Mouse (Mus musculus): ENCODE measurements around the gene Plekhh3. TPM values are rescaled to one million over a fixed set of nuclear protein-coding genes. Genes with fewer than 3 reads are reported as not detected.

Plekhh3 gene
- polyA plus RNA-seq, 1 experiment from 2014 or later: 1.1 TPM

- no peaks in the 10 kb centered on the region for H3K9me3 ChIP-seq (replicated peaks)
- no peaks in the 10 kb centered on the region for H3K27me3 ChIP-seq
- peaks cover 39% of the 10 kb centered on the region for H3K4me1 ChIP-seq (replicated peaks)
- DNase-seq (no peak), ATAC-seq (ENCODE audit: low read depth) (no peak)
- H3K36me3 ChIP-seq: peaks cover 34% of the 10 kb centered on the region
- no peak overlapping the region for H3K4me2 ChIP-seq
- H3K9ac ChIP-seq: 0 out of 2 replicates have a peak overlapping the region, but pooled peaks have one; percentile 8
- H3K27ac ChIP-seq: peak overlapping the region; percentile 11; the same call in 1 of the 2 replicates
- H3K4me3 ChIP-seq (replicated peaks): no peak overlapping the region
- WGBS (ENCODE audit: insufficient replicate concordance): 71% methylated on average over 5 of the region's 5 CpGs
These were observed 23.0 kb upstream of the Plekhh3 start for GRCm38 (mm10) chr11:101194137-101194536.

- H3K36me3 ChIP-seq: peaks cover 24% of the 10 kb centered on the region
- 83% methylated on average over 7 of the region's 7 CpGs for WGBS (ENCODE audit: insufficient replicate concordance)
- H3K9ac ChIP-seq: no peak overlapping the region
- no peak overlapping the region for H3K27ac ChIP-seq
- ATAC-seq (ENCODE audit: low read depth) (no peak), DNase-seq (no peak)
- H3K27me3 ChIP-seq: no peaks in the 10 kb centered on the region
- H3K4me1 ChIP-seq (replicated peaks): peaks cover 41% of the 10 kb centered on the region
- H3K9me3 ChIP-seq (replicated peaks): no peaks in the 10 kb centered on the region
- no peak overlapping the region for H3K4me2 ChIP-seq
- no peak overlapping the region for H3K4me3 ChIP-seq (replicated peaks)
These were observed 21.9 kb upstream of the Plekhh3 start for GRCm38 (mm10) chr11:101193076-101193475.

GRCm38 (mm10) chr11:101192646-101193045 is 21.5 kb upstream of the Plekhh3 start:
- DNase-seq (no peak), ATAC-seq (ENCODE audit: low read depth) (no peak)
- Histone ChIP-seq H3K4me2 (no peak overlapping the region), H3K9me3 (replicated peaks) (no peaks in the 10 kb centered on the region), H3K4me1 (replicated peaks) (peaks cover 42% of the 10 kb centered on the region), H3K4me3 (replicated peaks) (no peak overlapping the region), H3K27ac (no peak overlapping the region), H3K27me3 (no peaks in the 10 kb centered on the region), H3K9ac (no peak overlapping the region), H3K36me3 (peaks cover 19% of the 10 kb centered on the region)
- WGBS (ENCODE audit: insufficient replicate concordance): 90% methylated on average over 6 of the region's 6 CpGs

GRCm38 (mm10) chr11:101191919-101192470 is 20.8 kb upstream of the Plekhh3 start:
- H3K4me2 ChIP-seq: no peak overlapping the region
- DNase-seq: no peak
- H3K4me1 ChIP-seq (replicated peaks): peaks cover 42% of the 10 kb centered on the region
- no peak for ATAC-seq (ENCODE audit: low read depth)
- no peaks in the 10 kb centered on the region for H3K9me3 ChIP-seq (replicated peaks)
- no peak overlapping the region for H3K4me3 ChIP-seq (replicated peaks)
- H3K27ac ChIP-seq: peak overlapping the region; percentile 96
- 79% methylated on average over 4 of the region's 4 CpGs for whole genome bisulfite sequencing (ENCODE audit: insufficient replicate concordance)
- no peak overlapping the region for H3K9ac ChIP-seq
- H3K36me3 ChIP-seq: peaks cover 15% of the 10 kb centered on the region
- no peaks in the 10 kb centered on the region for H3K27me3 ChIP-seq

GRCm38 (mm10) chr11:101190913-101191907 is 20.1 kb upstream of the Plekhh3 start:
- Histone ChIP-seq H3K4me1 (replicated peaks) (peaks cover 44% of the 10 kb centered on the region), H3K36me3 (peaks cover 7% of the 10 kb centered on the region; the same call in 1 of the 2 replicates), H3K4me3 (replicated peaks) (no peak overlapping the region), H3K27me3 (no peaks in the 10 kb centered on the region), H3K27ac (peak overlapping the region; percentile 96), H3K9me3 (replicated peaks) (no peaks in the 10 kb centered on the region), H3K4me2 (no peak overlapping the region), H3K9ac (peak overlapping the region; percentile 66)
- ATAC-seq (ENCODE audit: low read depth): no peak
- no peak for DNase-seq
- 46% methylated on average over 17 of the region's 17 CpGs for WGBS (ENCODE audit: insufficient replicate concordance)

- DNase-seq (no peak), ATAC-seq (ENCODE audit: low read depth) (peak; percentile 85)
- Histone ChIP-seq H3K4me1 (replicated peaks) (peaks cover 44% of the 10 kb centered on the region), H3K9me3 (replicated peaks) (no peaks in the 10 kb centered on the region), H3K27ac (peak overlapping the region; percentile 96), H3K4me3 (replicated peaks) (peak overlapping the region; percentile 26; the same call in 1 of the 2 replicates), H3K9ac (peak overlapping the region; percentile 66), H3K4me2 (peak overlapping the region; percentile 54), H3K27me3 (no peaks in the 10 kb centered on the region), H3K36me3 (peaks cover 5% of the 10 kb centered on the region; the same call in 1 of the 2 replicates)
- 45% methylated on average over 8 of the region's 8 CpGs for WGBS (ENCODE audit: insufficient replicate concordance)
These were observed 19.2 kb upstream of the Plekhh3 start for GRCm38 (mm10) chr11:101190181-101190912.

- peak; percentile 98 for ATAC-seq (ENCODE audit: low read depth)
- Histone ChIP-seq H3K4me1 (replicated peaks) (peaks cover 44% of the 10 kb centered on the region), H3K4me3 (replicated peaks) (peak overlapping the region; percentile 26), H3K4me2 (peak overlapping the region; percentile 54), H3K36me3 (peaks cover 5% of the 10 kb centered on the region; the same call in 1 of the 2 replicates), H3K27ac (peak overlapping the region; percentile 96), H3K27me3 (peaks cover 3% of the 10 kb centered on the region; the same call in 1 of the 2 replicates), H3K9ac (peak overlapping the region; percentile 66), H3K9me3 (replicated peaks) (no peaks in the 10 kb centered on the region)
- peak; percentile 79 for DNase-seq
- WGBS (ENCODE audit: insufficient replicate concordance): 6% methylated on average over 6 of the region's 6 CpGs
These were observed 18.5 kb upstream of the Plekhh3 start for GRCm38 (mm10) chr11:101189495-101190180.

- Histone ChIP-seq H3K4me1 (replicated peaks) (peaks cover 44% of the 10 kb centered on the region), H3K9ac (no peak overlapping the region), H3K9me3 (replicated peaks) (no peaks in the 10 kb centered on the region), H3K27me3 (peaks cover 16% of the 10 kb centered on the region), H3K4me3 (replicated peaks) (no peak overlapping the region), H3K27ac (peak overlapping the region; percentile 96), H3K4me2 (no peak overlapping the region), H3K36me3 (peaks cover 5% of the 10 kb centered on the region; the same call in 1 of the 2 replicates)
- no peak for ATAC-seq (ENCODE audit: low read depth)
- no peak for DNase-seq
- 88% methylated on average over 11 of the region's 11 CpGs for WGBS (ENCODE audit: insufficient replicate concordance)
These were observed 17.1 kb upstream of the Plekhh3 start for GRCm38 (mm10) chr11:101188166-101188805.

- Histone ChIP-seq H3K4me3 (replicated peaks) (no peak overlapping the region), H3K27me3 (peaks cover 24% of the 10 kb centered on the region), H3K4me2 (no peak overlapping the region), H3K9me3 (replicated peaks) (no peaks in the 10 kb centered on the region), H3K9ac (no peak overlapping the region), H3K4me1 (replicated peaks) (peaks cover 44% of the 10 kb centered on the region), H3K27ac (0 out of 2 replicates have a peak overlapping the region, but pooled peaks have one; percentile 96), H3K36me3 (no peaks in the 10 kb centered on the region; the same call in 1 of the 2 replicates)
- WGBS (ENCODE audit: insufficient replicate concordance): 76% methylated on average over 5 of the region's 5 CpGs
- ATAC-seq (ENCODE audit: low read depth): no peak
- no peak for DNase-seq
These were observed 16.4 kb upstream of the Plekhh3 start for GRCm38 (mm10) chr11:101187541-101187940.

GRCm38 (mm10) chr11:101186526-101187247 is 15.5 kb upstream of the Plekhh3 start:
- Histone ChIP-seq H3K27ac (no peak overlapping the region), H3K27me3 (peaks cover 32% of the 10 kb centered on the region), H3K36me3 (no peaks in the 10 kb centered on the region), H3K4me1 (replicated peaks) (peaks cover 39% of the 10 kb centered on the region), H3K9ac (no peak overlapping the region), H3K9me3 (replicated peaks) (no peaks in the 10 kb centered on the region), H3K4me3 (replicated peaks) (no peak overlapping the region), H3K4me2 (no peak overlapping the region)
- DNase-seq: no peak
- ATAC-seq (ENCODE audit: low read depth): no peak
- 84% methylated on average over 27 of the region's 27 CpGs for WGBS (ENCODE audit: insufficient replicate concordance)

Data from liver, embryonic 13.5 days (tissue).